Mouse (Mus musculus): Measurements from ENCODE around the gene Slc35e3. TPM values are rescaled to one million over a fixed set of nuclear protein-coding genes. Genes with fewer than 3 reads are reported as not detected.

The Slc35e3 gene
- polyA plus RNA-seq, 1 experiment from 2014 or later = 22.1 TPM

- WGBS = 94% methylated on average over 17 of the region's 17 CpGs
- Histone ChIP-seq H3K4me3 (no peak overlapping the region), H3K4me1 (no peaks in the 10 kb centered on the region)
These were observed 35.0 kb upstream of the Slc35e3 start for GRCm38 (mm10) chr10:117781021-117781725.

GRCm38 (mm10) chr10:117780306-117780911 lies 34.2 kb upstream of the Slc35e3 start:
- no peaks in the 10 kb centered on the region for H3K27me3 ChIP-seq (ENCODE audit: low read depth, poor library complexity, severe bottlenecking)
- 95% methylated on average over 6 of the region's 6 CpGs for WGBS
- DNase-seq (ENCODE audit: low spot score) = no peak
- no peaks in the 10 kb centered on the region for H3K4me1 ChIP-seq
- peaks cover 100% of the 10 kb centered on the region for H3K36me3 ChIP-seq
- H3K27ac ChIP-seq = no peak overlapping the region
- H3K9me3 ChIP-seq (replicated peaks) = no peaks in the 10 kb centered on the region
- H3K4me3 ChIP-seq = no peak overlapping the region

More at GRCm38 (mm10) chr10:117781021-117781725, 35.0 kb upstream of the Slc35e3 start:
- H3K27ac ChIP-seq = no peak overlapping the region
- DNase-seq (ENCODE audit: low spot score) = no peak
- H3K27me3 ChIP-seq (ENCODE audit: low read depth, poor library complexity, severe bottlenecking) = no peaks in the 10 kb centered on the region
- H3K9me3 ChIP-seq (replicated peaks) = no peaks in the 10 kb centered on the region
- peaks cover 100% of the 10 kb centered on the region for H3K36me3 ChIP-seq

GRCm38 (mm10) chr10:117779581-117780305 lies 33.6 kb upstream of the Slc35e3 start:
- Histone ChIP-seq H3K27ac (no peak overlapping the region), H3K4me1 (no peaks in the 10 kb centered on the region), H3K9me3 (replicated peaks) (no peaks in the 10 kb centered on the region), H3K4me3 (no peak overlapping the region), H3K27me3 (ENCODE audit: low read depth, poor library complexity, severe bottlenecking) (no peaks in the 10 kb centered on the region), H3K36me3 (peaks cover 100% of the 10 kb centered on the region)
- no peak for DNase-seq (ENCODE audit: low spot score)
- WGBS = 93% methylated on average over 8 of the region's 8 CpGs

GRCm38 (mm10) chr10:117778951-117779350 lies 32.8 kb upstream of the Slc35e3 start:
- Histone ChIP-seq H3K4me1 (no peaks in the 10 kb centered on the region), H3K27me3 (ENCODE audit: low read depth, poor library complexity, severe bottlenecking) (no peaks in the 10 kb centered on the region), H3K9me3 (replicated peaks) (no peaks in the 10 kb centered on the region), H3K36me3 (peaks cover 100% of the 10 kb centered on the region), H3K4me3 (no peak overlapping the region), H3K27ac (no peak overlapping the region)
- WGBS = 91% methylated on average over 4 of the region's 4 CpGs
- DNase-seq (ENCODE audit: low spot score) = no peak

GRCm38 (mm10) chr10:117778328-117778910 lies 32.3 kb upstream of the Slc35e3 start:
- no peaks in the 10 kb centered on the region for H3K4me1 ChIP-seq
- no peak overlapping the region for H3K4me3 ChIP-seq
- H3K36me3 ChIP-seq = peaks cover 100% of the 10 kb centered on the region
- H3K27me3 ChIP-seq (ENCODE audit: low read depth, poor library complexity, severe bottlenecking) = no peaks in the 10 kb centered on the region
- no peaks in the 10 kb centered on the region for H3K9me3 ChIP-seq (replicated peaks)
- no peak for DNase-seq (ENCODE audit: low spot score)
- H3K27ac ChIP-seq = no peak overlapping the region
- 92% methylated on average over 12 of the region's 12 CpGs for WGBS

- no peak for DNase-seq (ENCODE audit: low spot score)
- Histone ChIP-seq H3K27ac (no peak overlapping the region), H3K4me3 (no peak overlapping the region), H3K9me3 (replicated peaks) (no peaks in the 10 kb centered on the region), H3K27me3 (ENCODE audit: low read depth, poor library complexity, severe bottlenecking) (no peaks in the 10 kb centered on the region), H3K36me3 (peaks cover 100% of the 10 kb centered on the region), H3K4me1 (no peaks in the 10 kb centered on the region)
- 94% methylated on average over 17 of the region's 17 CpGs for WGBS
These were observed 31.5 kb upstream of the Slc35e3 start for GRCm38 (mm10) chr10:117777501-117778327.

GRCm38 (mm10) chr10:117777103-117777470 lies 30.9 kb upstream of the Slc35e3 start:
- Histone ChIP-seq H3K9me3 (replicated peaks) (no peaks in the 10 kb centered on the region), H3K36me3 (peaks cover 100% of the 10 kb centered on the region), H3K4me1 (no peaks in the 10 kb centered on the region), H3K4me3 (no peak overlapping the region), H3K27me3 (ENCODE audit: low read depth, poor library complexity, severe bottlenecking) (no peaks in the 10 kb centered on the region), H3K27ac (no peak overlapping the region)
- WGBS = 95% methylated on average over 3 of the region's 3 CpGs
- DNase-seq (ENCODE audit: low spot score) = no peak

- Histone ChIP-seq H3K36me3 (peaks cover 98% of the 10 kb centered on the region), H3K27me3 (ENCODE audit: low read depth, poor library complexity, severe bottlenecking) (no peaks in the 10 kb centered on the region), H3K9me3 (replicated peaks) (no peaks in the 10 kb centered on the region), H3K4me1 (no peaks in the 10 kb centered on the region), H3K27ac (no peak overlapping the region), H3K4me3 (no peak overlapping the region)
- WGBS = 96% methylated on average over 12 of the region's 12 CpGs
- DNase-seq (ENCODE audit: low spot score) = no peak
These were observed 30.3 kb upstream of the Slc35e3 start for GRCm38 (mm10) chr10:117776281-117777102.

GRCm38 (mm10) chr10:117775401-117776144 lies 29.4 kb upstream of the Slc35e3 start:
- no peak overlapping the region for H3K4me3 ChIP-seq
- no peaks in the 10 kb centered on the region for H3K4me1 ChIP-seq
- H3K9me3 ChIP-seq (replicated peaks) = no peaks in the 10 kb centered on the region
- DNase-seq (ENCODE audit: low spot score) = no peak
- no peak overlapping the region for H3K27ac ChIP-seq
- peaks cover 98% of the 10 kb centered on the region for H3K36me3 ChIP-seq
- no peaks in the 10 kb centered on the region for H3K27me3 ChIP-seq (ENCODE audit: low read depth, poor library complexity, severe bottlenecking)
- WGBS = 88% methylated on average over 6 of the region's 6 CpGs

- 95% methylated on average over 1 of the region's 1 CpGs for WGBS
- H3K4me1 ChIP-seq = no peaks in the 10 kb centered on the region
- peaks cover 98% of the 10 kb centered on the region for H3K36me3 ChIP-seq
- H3K9me3 ChIP-seq (replicated peaks) = no peaks in the 10 kb centered on the region
- H3K27ac ChIP-seq = no peak overlapping the region
- no peaks in the 10 kb centered on the region for H3K27me3 ChIP-seq (ENCODE audit: low read depth, poor library complexity, severe bottlenecking)
- no peak for DNase-seq (ENCODE audit: low spot score)
- no peak overlapping the region for H3K4me3 ChIP-seq
These were observed 28.6 kb upstream of the Slc35e3 start for GRCm38 (mm10) chr10:117774817-117775120.

- no peak overlapping the region for H3K27ac ChIP-seq
- no peaks in the 10 kb centered on the region for H3K4me1 ChIP-seq
- H3K9me3 ChIP-seq (replicated peaks) = no peaks in the 10 kb centered on the region
- no peak overlapping the region for H3K4me3 ChIP-seq
- no peak for DNase-seq (ENCODE audit: low spot score)
- WGBS = 94% methylated on average over 22 of the region's 22 CpGs
- H3K27me3 ChIP-seq (ENCODE audit: low read depth, poor library complexity, severe bottlenecking) = no peaks in the 10 kb centered on the region
- peaks cover 98% of the 10 kb centered on the region for H3K36me3 ChIP-seq
These were observed 28.0 kb upstream of the Slc35e3 start for GRCm38 (mm10) chr10:117774011-117774816.

All from limb, embryonic 10.5 days (tissue).